Mouse (Mus musculus) kidney, embryonic 14.5 days (tissue): Measurements from ENCODE around the gene Ccng2. TPM values are rescaled to one million over a fixed set of nuclear protein-coding genes. Genes with fewer than 3 reads are reported as not detected.

Experiments
- ATAC-seq: fragments of 200-750 bp; cut with Nextera tagmentation; 2 replicates; pipeline ENCODE4 v1.8.0; 2017; ENCODE audit warnings: moderate number of reproducible peaks, mild to moderate bottlenecking, moderate TSS enrichment, moderate library complexity; ENCODE audit not compliant: low FRiP score, low TSS enrichment
- H3K27ac ChIP-seq: fragments of 300-500 bp; sonication (generic); 2 replicates; pipeline ENCODE4 v1.5.1; 2014; ENCODE audit warnings: low read depth, mild to moderate bottlenecking, low read length, moderate library complexity, mixed read lengths
- H3K27me3 ChIP-seq: fragments of 300-500 bp; sonication (generic); 2 replicates; pipeline ENCODE4 v1.6.1; 2014; ENCODE audit warnings: mild to moderate bottlenecking, low read length; ENCODE audit not compliant: control insufficient read depth, insufficient read depth
- H3K36me3 ChIP-seq: fragments of 300-500 bp; sonication (generic); 2 replicates; pipeline ENCODE4 v1.6.1; 2014; ENCODE audit warnings: low read length, mixed read lengths; ENCODE audit not compliant: control insufficient read depth, insufficient read depth
- H3K4me1 ChIP-seq: fragments of 300-500 bp; sonication (generic); 2 replicates; pipeline ENCODE4 v1.6.1; 2014; ENCODE audit warnings: low read length, mixed read lengths; ENCODE audit not compliant: control insufficient read depth, insufficient read depth
- H3K4me2 ChIP-seq: fragments of 300-500 bp; sonication (generic); replicated peaks from 2 replicates; pipeline ENCODE4 v1.6.1; 2014; ENCODE audit warnings: low read depth, mild to moderate bottlenecking, low read length
- H3K4me3 ChIP-seq: fragments of 300-500 bp; sonication (generic); 2 replicates; pipeline ENCODE4 v1.5.1; 2014; ENCODE audit warnings: mild to moderate bottlenecking, low read length
- H3K9ac ChIP-seq: fragments of 300-500 bp; sonication (generic); 2 replicates; pipeline ENCODE4 v1.6.1; 2014; ENCODE audit warnings: low read depth, mild to moderate bottlenecking, low read length, moderate library complexity
- H3K9me3 ChIP-seq: fragments of 300-500 bp; sonication (generic); 2 replicates; pipeline ENCODE4 v1.6.1; 2016; ENCODE audit warnings: low read length; ENCODE audit not compliant: control insufficient read depth
- WGBS: fragments of 180-500 bp; shearing (Covaris S2); extraction: QIAGEN DNeasy Blood & Tissue Kit; methylation state at CpG from one replicate; pipeline ENCODE4 v1.1.7; 2014; 5-methylcytosine and 5-hydroxymethylcytosine counted together
- polyA plus RNA-seq: library from polyadenylated mRNA; unstranded; fragments of >200 nt; fragmentation: Nextera tagmentation; extraction: Ambion mirVana; gene quantifications from 2 replicates; pipeline ENCODE4 v1.2.1, GENCODE M21; 2014

Ccng2 gene
- 53.2 and 69.4 TPM in 2 replicates for polyA plus RNA-seq

DNA sequence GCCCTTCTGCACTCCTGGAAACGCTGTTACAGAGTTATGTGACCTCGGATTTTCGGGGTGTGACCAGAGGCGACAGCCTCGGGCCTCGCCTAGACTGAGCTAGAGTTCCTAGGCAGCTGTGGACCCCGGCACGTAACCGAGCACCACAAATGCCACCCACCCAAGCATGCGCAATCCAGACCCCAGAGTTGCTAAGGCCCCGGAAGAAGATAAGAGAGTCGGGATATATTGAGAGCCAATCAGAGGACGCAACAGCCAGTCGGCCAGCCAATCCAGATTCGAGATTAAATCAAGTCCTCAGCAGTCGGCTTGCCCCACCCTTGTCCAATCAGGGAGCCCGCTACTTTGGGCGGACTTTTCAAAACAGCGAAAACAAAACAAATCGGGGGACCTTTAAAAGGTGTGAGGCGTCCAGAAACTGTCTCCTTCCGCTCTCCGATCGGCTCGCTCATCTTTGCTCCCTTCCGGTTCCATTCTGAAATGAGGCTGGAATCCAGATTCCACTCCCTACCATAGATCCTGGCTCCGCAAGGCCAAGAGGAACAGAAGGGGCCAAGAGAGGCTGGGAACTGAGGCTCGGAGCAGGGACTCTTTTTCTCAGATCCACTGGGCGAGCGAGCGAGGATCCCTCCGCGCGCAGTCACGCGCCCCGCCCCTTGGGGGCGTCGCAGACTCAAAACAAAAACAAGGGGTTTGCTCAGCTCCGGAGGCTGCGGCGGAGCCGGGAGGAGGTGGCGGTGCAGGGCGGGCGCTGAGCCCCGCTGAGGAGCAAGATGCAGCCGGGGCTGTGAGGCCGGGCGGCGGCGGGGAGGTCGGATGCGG lies at the start of gene Ccng2:
Gene Ccng2 (plus strand): TSS at position 375 of the 822 bp plus-strand sequence.
- under 1% methylated on average over 54 of the region's 54 CpGs for WGBS
- peaks cover 12% of the 10 kb centered on the region; the same call in 1 of the 2 replicates for H3K4me1 ChIP-seq
- H3K4me3 ChIP-seq, result peak within 1 kb of the TSS; percentile 97
- peak within 1 kb of the TSS; percentile 98 for H3K9ac ChIP-seq
- no peaks in the 10 kb centered on the region for H3K27me3 ChIP-seq
- peak within 1 kb of the TSS; percentile 65 for H3K4me2 ChIP-seq
- peak; percentile 96 for ATAC-seq
- peaks cover 21% of the 10 kb centered on the region for H3K36me3 ChIP-seq
- H3K9me3 ChIP-seq, result no peaks in the 10 kb centered on the region
- H3K27ac ChIP-seq, result peak within 1 kb of the TSS; percentile 95

DNA sequence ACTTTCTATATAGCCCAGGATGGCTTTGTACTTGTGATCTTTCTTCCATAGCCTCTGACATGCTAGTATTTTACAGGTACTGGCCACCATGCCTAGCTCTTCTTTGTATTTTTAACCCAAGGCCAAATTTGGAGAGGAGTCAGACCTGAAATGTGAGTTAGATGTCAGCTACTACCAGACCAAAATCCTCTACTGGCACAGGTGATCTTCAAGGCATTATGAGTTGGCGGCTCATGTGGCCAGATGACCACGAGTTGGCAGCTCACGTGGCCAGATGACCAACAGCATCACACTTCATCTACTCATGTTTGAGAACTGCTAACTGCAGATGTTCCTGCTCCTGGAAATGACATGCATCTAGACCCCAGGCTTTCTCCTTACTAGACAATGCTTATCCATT lies 48.7 kb upstream of the Ccng2 start:
- no peaks in the 10 kb centered on the region for H3K9me3 ChIP-seq
- H3K4me2 ChIP-seq, result no peak overlapping the region
- no peaks in the 10 kb centered on the region for H3K4me1 ChIP-seq
- H3K9ac ChIP-seq, result no peak overlapping the region
- H3K4me3 ChIP-seq, result no peak overlapping the region
- H3K36me3 ChIP-seq, result no peaks in the 10 kb centered on the region
- no peaks in the 10 kb centered on the region for H3K27me3 ChIP-seq
- 88% methylated on average over 3 of the region's 3 CpGs for WGBS
- no peak overlapping the region for H3K27ac ChIP-seq
- ATAC-seq, result no peak

DNA sequence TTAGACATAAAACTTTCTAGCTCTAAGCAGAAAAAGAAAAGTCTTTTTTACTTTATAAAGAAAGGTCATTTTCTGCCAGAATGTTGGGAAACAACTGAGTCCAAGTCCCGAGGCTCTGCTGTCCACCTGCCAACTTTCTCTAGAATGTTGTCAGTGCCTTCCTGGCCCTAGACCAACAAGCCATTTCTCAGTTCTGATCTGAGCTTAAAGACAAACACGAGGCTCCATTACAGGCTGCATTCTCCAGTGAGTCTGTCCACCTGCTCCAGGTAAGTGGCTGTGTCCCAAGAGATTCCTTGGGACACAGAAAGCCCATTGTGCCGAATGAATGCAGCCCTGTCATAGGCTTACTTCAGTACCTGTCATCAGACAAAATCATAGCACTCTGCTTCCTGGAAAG lies 45.4 kb upstream of the Ccng2 start:
- Histone ChIP-seq H3K27ac (no peak overlapping the region), H3K27me3 (no peaks in the 10 kb centered on the region), H3K4me3 (no peak overlapping the region), H3K36me3 (no peaks in the 10 kb centered on the region), H3K9ac (no peak overlapping the region), H3K4me2 (no peak overlapping the region), H3K9me3 (no peaks in the 10 kb centered on the region), H3K4me1 (no peaks in the 10 kb centered on the region)
- no peak for ATAC-seq
- 59% methylated on average over 3 of the region's 3 CpGs for WGBS

DNA sequence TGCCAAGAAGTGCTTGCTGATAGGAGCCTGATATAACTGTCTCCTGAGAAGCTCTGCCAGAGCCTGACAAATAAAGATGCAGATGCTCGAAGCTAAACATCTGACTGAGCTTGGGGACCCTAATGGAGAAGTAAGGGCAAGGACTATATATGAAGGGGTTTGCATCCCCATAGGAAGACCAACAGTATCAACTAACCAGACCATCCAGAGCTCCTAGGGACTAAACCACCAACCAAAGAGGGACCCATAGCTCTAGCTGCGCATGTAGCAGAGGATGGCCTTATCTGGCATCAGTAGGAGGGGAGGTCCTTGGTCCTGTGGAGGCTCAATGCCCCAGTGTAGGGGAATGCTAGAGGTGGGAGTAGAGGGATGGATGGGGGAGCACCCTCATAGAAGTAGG lies 42.5 kb upstream of the Ccng2 start:
- 80% methylated on average over 2 of the region's 2 CpGs for WGBS
- no peak overlapping the region for H3K9ac ChIP-seq
- no peak overlapping the region for H3K27ac ChIP-seq
- no peaks in the 10 kb centered on the region for H3K27me3 ChIP-seq
- no peak for ATAC-seq
- no peaks in the 10 kb centered on the region for H3K9me3 ChIP-seq
- H3K36me3 ChIP-seq, result no peaks in the 10 kb centered on the region
- H3K4me2 ChIP-seq, result no peak overlapping the region
- no peak overlapping the region for H3K4me3 ChIP-seq
- no peaks in the 10 kb centered on the region for H3K4me1 ChIP-seq

DNA sequence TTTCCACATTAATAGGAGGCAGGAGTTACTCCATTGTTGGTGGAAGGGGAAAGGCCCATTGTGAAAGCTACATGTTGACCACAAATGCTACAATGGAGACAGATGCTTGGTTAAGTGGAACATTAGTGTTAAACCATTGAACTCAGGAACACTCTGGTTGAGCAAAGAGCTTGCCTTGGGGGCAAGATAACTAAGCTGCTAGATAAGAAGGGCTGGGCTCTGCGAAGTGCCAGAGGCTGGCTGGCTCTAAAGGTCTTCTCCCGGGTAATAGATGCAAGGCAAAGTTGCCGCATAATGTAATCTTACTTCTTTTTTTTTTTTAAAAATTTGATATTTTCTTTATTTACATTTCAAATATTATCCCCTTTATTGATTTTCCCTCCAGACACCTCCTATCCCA lies 39.9 kb upstream of the Ccng2 start:
- Histone ChIP-seq H3K27me3 (no peaks in the 10 kb centered on the region), H3K27ac (no peak overlapping the region), H3K4me1 (no peaks in the 10 kb centered on the region), H3K9ac (no peak overlapping the region), H3K4me3 (no peak overlapping the region), H3K9me3 (no peaks in the 10 kb centered on the region), H3K4me2 (no peak overlapping the region), H3K36me3 (no peaks in the 10 kb centered on the region)
- 89% methylated on average over 3 of the region's 3 CpGs for WGBS
- no peak for ATAC-seq

DNA sequence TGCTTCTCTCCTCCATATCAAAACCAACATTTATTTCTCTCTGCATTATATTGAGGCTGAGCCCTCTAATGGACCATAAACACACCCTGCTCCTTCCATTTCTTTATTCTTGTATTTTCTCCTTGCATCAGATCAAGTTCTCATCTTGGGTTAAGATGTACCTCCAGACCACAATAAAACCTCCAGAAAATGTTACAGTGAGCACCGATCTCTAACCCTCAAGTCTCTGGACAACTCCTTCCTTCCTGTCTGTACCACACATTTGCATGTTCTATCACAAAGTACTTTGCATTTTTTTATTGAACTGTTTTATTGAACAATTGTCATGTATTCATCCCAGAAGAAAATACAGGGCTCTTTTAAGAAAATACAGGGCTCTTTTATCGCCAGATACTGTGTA lies 37.5 kb upstream of the Ccng2 start:
- H3K9me3 ChIP-seq, result no peaks in the 10 kb centered on the region
- WGBS, result 84% methylated on average over 2 of the region's 2 CpGs

DNA sequence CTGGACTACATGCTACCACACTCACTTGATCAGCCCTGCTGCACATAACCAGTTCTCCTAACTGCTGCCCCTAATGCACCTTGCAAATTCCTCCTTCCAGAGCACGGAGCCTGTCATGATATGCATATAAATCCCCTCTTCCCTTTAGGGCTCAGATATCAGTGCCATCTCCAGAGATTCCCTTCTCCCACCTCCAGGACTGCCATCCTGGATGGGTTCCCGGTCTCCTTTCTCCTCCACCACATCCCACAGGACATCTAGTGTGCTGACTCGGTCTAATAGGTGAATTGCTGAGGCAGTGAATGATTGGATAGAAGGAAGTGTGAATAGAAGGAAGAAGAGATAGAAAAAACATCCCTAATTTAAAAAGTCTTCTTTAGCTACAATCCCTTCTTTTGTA lies 35.3 kb upstream of the Ccng2 start:
- no peak for ATAC-seq
- H3K4me2 ChIP-seq, result no peak overlapping the region
- no peak overlapping the region for H3K9ac ChIP-seq
- no peaks in the 10 kb centered on the region for H3K36me3 ChIP-seq
- no peaks in the 10 kb centered on the region for H3K27me3 ChIP-seq
- H3K27ac ChIP-seq, result no peak overlapping the region
- no peaks in the 10 kb centered on the region for H3K9me3 ChIP-seq
- WGBS, result 55% methylated on average over 3 of the region's 3 CpGs
- H3K4me3 ChIP-seq, result no peak overlapping the region
- H3K4me1 ChIP-seq, result no peaks in the 10 kb centered on the region

More for the DNA sequence above, 37.5 kb upstream of the Ccng2 start:
- H3K4me1 ChIP-seq, result no peaks in the 10 kb centered on the region
- no peak overlapping the region for H3K27ac ChIP-seq
- no peak for ATAC-seq
- H3K36me3 ChIP-seq, result no peaks in the 10 kb centered on the region
- no peak overlapping the region for H3K4me3 ChIP-seq
- no peaks in the 10 kb centered on the region for H3K27me3 ChIP-seq
- no peak overlapping the region for H3K4me2 ChIP-seq
- no peak overlapping the region for H3K9ac ChIP-seq

DNA sequence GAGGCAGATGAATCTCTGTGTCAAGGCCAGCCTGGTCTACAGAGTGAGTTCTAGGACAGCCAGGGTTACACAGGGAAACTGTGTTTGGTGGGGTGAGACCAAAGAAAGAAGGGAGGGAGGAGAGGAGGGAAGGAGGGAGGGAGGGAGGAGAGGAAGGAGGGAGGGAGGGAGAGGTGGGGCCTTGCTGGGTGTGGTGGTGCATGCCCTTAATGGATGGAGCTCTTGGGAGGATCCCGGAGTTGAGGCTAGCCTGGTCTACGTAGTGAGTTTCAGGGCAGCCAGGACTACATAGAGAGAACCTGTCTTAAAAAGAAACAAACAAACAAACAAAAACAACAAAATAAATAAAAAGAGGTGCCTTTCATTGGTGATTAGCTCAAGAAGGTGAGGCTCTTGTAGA lies 34.2 kb upstream of the Ccng2 start:
- no peak overlapping the region for H3K9ac ChIP-seq
- no peaks in the 10 kb centered on the region for H3K9me3 ChIP-seq
- H3K36me3 ChIP-seq, result no peaks in the 10 kb centered on the region
- WGBS, result 94% methylated on average over 2 of the region's 2 CpGs
- H3K27me3 ChIP-seq, result no peaks in the 10 kb centered on the region
- no peaks in the 10 kb centered on the region for H3K4me1 ChIP-seq
- H3K27ac ChIP-seq, result no peak overlapping the region
- ATAC-seq, result no peak
- no peak overlapping the region for H3K4me3 ChIP-seq
- no peak overlapping the region for H3K4me2 ChIP-seq

DNA sequence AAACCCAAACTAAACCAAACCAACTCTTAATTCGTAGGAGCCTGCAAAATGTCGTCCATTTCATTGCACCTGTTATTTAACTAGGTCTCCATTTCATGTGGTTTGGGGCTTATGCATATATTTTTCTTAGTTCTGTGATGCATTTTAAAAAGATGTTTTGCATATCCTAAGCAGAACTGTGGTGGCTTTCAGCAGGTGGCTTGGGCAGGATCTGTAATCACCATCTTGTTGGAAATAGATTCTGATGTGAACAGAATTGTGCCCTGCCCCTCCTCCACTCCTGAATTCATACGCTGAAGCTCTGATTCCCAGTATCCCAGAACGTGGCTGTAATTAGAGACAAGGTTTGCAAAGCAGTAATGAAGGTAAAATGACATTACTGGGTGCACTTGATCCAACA lies 32.9 kb upstream of the Ccng2 start:
- no peaks in the 10 kb centered on the region for H3K9me3 ChIP-seq
- no peak overlapping the region for H3K27ac ChIP-seq
- no peak for ATAC-seq
- H3K36me3 ChIP-seq, result no peaks in the 10 kb centered on the region
- 72% methylated on average over 4 of the region's 4 CpGs for WGBS
- H3K4me2 ChIP-seq, result no peak overlapping the region
- H3K4me1 ChIP-seq, result no peaks in the 10 kb centered on the region
- H3K27me3 ChIP-seq, result no peaks in the 10 kb centered on the region
- no peak overlapping the region for H3K4me3 ChIP-seq
- no peak overlapping the region for H3K9ac ChIP-seq
